Mouse (Mus musculus) MEL (cell line): ENCODE measurements around the gene 1110008P14Rik. TPM values are rescaled to one million over a fixed set of nuclear protein-coding genes. Genes with fewer than 3 reads are reported as not detected.

Experiments used
- DNase-seq: peaks from one replicate; pipeline ENCODE4 v3.0.0; 2011; ENCODE audit warnings: low read depth, low spot score
- H3K27ac ChIP-seq: 2 replicates; pipeline ENCODE4 v1.5.1; 2012; ENCODE audit warnings: low read depth, mild to moderate bottlenecking, control low read depth, low read length, moderate library complexity; ENCODE audit not compliant: control insufficient read depth
- H3K27me3 ChIP-seq, 2 experiments: fragments of 150-350 bp in 1 of 2; sonication (generic) in 1 of 2; 2 replicates each; pipeline ENCODE4 v1.6.1; 2012; ENCODE audit warnings: low read length in 2 of 2, mild to moderate bottlenecking in 2 of 2, improper control_type of control experiment in 1 of 2, moderate library complexity in 1 of 2; ENCODE audit not compliant: insufficient read depth in 2 of 2, control insufficient read depth in 1 of 2
- H3K36me3 ChIP-seq, 2 experiments: 2 replicates each; pipeline ENCODE4 v1.6.1; 2012 to 2014; ENCODE audit warnings: low read length in 2 of 2, improper control_type of control experiment in 1 of 2, inconsistent platforms in 1 of 2, mild to moderate bottlenecking in 1 of 2; ENCODE audit not compliant: insufficient read depth in 2 of 2, control insufficient read depth in 1 of 2
- H3K4me1 ChIP-seq, 2 experiments: fragments of 150-350 bp in 1 of 2; sonication (generic) in 1 of 2; 2 replicates each; pipeline ENCODE4 v1.6.1; 2012; ENCODE audit warnings: low read length in 2 of 2, improper control_type of control experiment in 1 of 2, mild to moderate bottlenecking in 1 of 2; ENCODE audit not compliant: insufficient read depth in 2 of 2, control insufficient read depth in 1 of 2
- H3K4me3 ChIP-seq, 2 experiments: fragments of 150-350 bp in 1 of 2; sonication (generic) in 1 of 2; 2 replicates each; pipeline ENCODE4 v1.5.1; 2012; ENCODE audit warnings: low read depth in 2 of 2, low read length in 2 of 2, mild to moderate bottlenecking in 2 of 2, moderate library complexity in 2 of 2, control low read depth in 1 of 2, improper control_type of control experiment in 1 of 2; ENCODE audit not compliant: control insufficient read depth in 1 of 2, insufficient read depth in 1 of 2
- H3K79me2 ChIP-seq: 2 replicates; pipeline ENCODE4 v1.6.1; 2012; ENCODE audit warnings: mild to moderate bottlenecking, low read length, moderate library complexity; ENCODE audit not compliant: control insufficient read depth, poor library complexity, insufficient read depth
- H3K9ac ChIP-seq: 2 replicates; pipeline ENCODE4 v1.6.1; 2012; ENCODE audit warnings: low read depth, mild to moderate bottlenecking, control low read depth, low read length, moderate library complexity; ENCODE audit not compliant: control insufficient read depth, poor library complexity, severe bottlenecking
- H3K9me3 ChIP-seq: fragments of 150-350 bp; sonication (generic); replicated peaks from 2 replicates; pipeline ENCODE4 v1.6.1; 2012; ENCODE audit warnings: mild to moderate bottlenecking, low read length, improper control_type of control experiment, moderate library complexity; ENCODE audit not compliant: insufficient read depth
- CHD1 ChIP-seq: IDR thresholded peaks from 2 replicates; pipeline ENCODE4 v1.6.1; 2012; ENCODE audit warnings: low read depth, mild to moderate bottlenecking, inconsistent platforms, low read length, improper control_type of control experiment
- CTCF ChIP-seq, 3 experiments: IDR thresholded peaks in 2 of 3; conservative IDR thresholded peaks in 1 of 3; 2 replicates each; pipeline ENCODE4 v1.5.1; 2011 to 2012; ENCODE audit warnings: low read length in 3 of 3, low read depth in 2 of 3, mild to moderate bottlenecking in 2 of 3, improper control_type of control experiment in 1 of 3, inconsistent platforms in 1 of 3, mixed read lengths in 1 of 3, moderate library complexity in 1 of 3; ENCODE audit not compliant: control insufficient read depth in 1 of 3, insufficient read depth in 1 of 3, poor library complexity in 1 of 3, severe bottlenecking in 1 of 3
- E2F4 ChIP-seq: IDR thresholded peaks from 2 replicates; pipeline ENCODE4 v1.6.1; 2011; ENCODE audit warnings: low read depth, low read length, improper control_type of control experiment, borderline replicate concordance
- EP300 ChIP-seq, 2 experiments: IDR thresholded peaks; 2 replicates each; pipeline ENCODE4 v1.6.1; 2011; ENCODE audit warnings: improper control_type of control experiment in 2 of 2, low read length in 2 of 2, low read depth in 1 of 2, mild to moderate bottlenecking in 1 of 2
- GATA1 ChIP-seq: IDR thresholded peaks from 2 replicates; pipeline ENCODE4 v1.6.1; 2011; ENCODE audit warnings: low read depth, low read length, improper control_type of control experiment
- JUND ChIP-seq: IDR thresholded peaks from 2 replicates; pipeline ENCODE4 v1.6.1; 2011; ENCODE audit warnings: low read depth, mild to moderate bottlenecking, improper control_type of control experiment, low read length
- KAT2A ChIP-seq: conservative IDR thresholded peaks from 2 replicates; pipeline ENCODE4 v1.6.1; 2012; ENCODE audit warnings: low read depth, low read length, improper control_type of control experiment, inconsistent platforms
- MXI1 ChIP-seq: IDR thresholded peaks from 2 replicates; pipeline ENCODE4 v1.6.1; 2011; ENCODE audit warnings: mild to moderate bottlenecking, low read depth, low read length, improper control_type of control experiment
- NRF1 ChIP-seq: IDR thresholded peaks from 2 replicates; pipeline ENCODE4 v1.6.1; 2014; ENCODE audit warnings: low read depth, mild to moderate bottlenecking, inconsistent platforms, low read length, improper control_type of control experiment, moderate library complexity; ENCODE audit not compliant: poor library complexity, insufficient read depth, severe bottlenecking
- POLR2AphosphoS2 ChIP-seq: IDR thresholded peaks from 2 replicates; pipeline ENCODE4 v1.6.1; 2011; ENCODE audit warnings: low read length, improper control_type of control experiment
- SMC3 ChIP-seq: IDR thresholded peaks from 2 replicates; pipeline ENCODE4 v1.6.1; 2011; ENCODE audit warnings: low read depth, low read length, improper control_type of control experiment
- TBP ChIP-seq: IDR thresholded peaks from 2 replicates; pipeline ENCODE4 v1.8.0; 2011; ENCODE audit warnings: low read depth, low read length, improper control_type of control experiment
- ZKSCAN1 ChIP-seq: IDR thresholded peaks from 2 replicates; pipeline ENCODE4 v1.6.1; 2012; ENCODE audit warnings: low read depth, mild to moderate bottlenecking, inconsistent platforms, low read length, improper control_type of control experiment, moderate library complexity
- polyA plus RNA-seq, 2 experiments: library from polyadenylated mRNA; stranded (reverse) in 1 of 2; unstranded in 1 of 2; fragments of >175 nt in 1 of 2; fragments of >200 nt in 1 of 2; gene quantifications; 2 replicates each; pipeline versions ENCODE4 v1.2.1 to v1.2.4; 2012; ENCODE audit warnings: low replicate concordance in 2 of 2, low read depth in 1 of 2; ENCODE audit not compliant: insufficient read length in 2 of 2, insufficient read depth in 1 of 2, missing spikeins in 1 of 2
- total RNA-seq: library from RNA; depleted of rRNA; stranded (reverse); fragments of 300-350 nt; gene quantifications from 2 replicates; pipeline ENCODE4 v1.2.3, GENCODE M21; 2012

Gene 1110008P14Rik
- total and polyA plus RNA-seq, 3 experiments: 62.9 to 63.5 TPM; not detected in 1

- no peak overlapping the region for H3K9ac ChIP-seq
- no peaks in the 10 kb centered on the region for H3K36me3 ChIP-seq
- H3K27ac ChIP-seq: no peak overlapping the region
- no peak for DNase-seq
- H3K79me2 ChIP-seq: no peaks in the 10 kb centered on the region
- no peak for TF ChIP-seq EP300 (IDR thresholded peaks at IDR 0.05; ENCODE audit: low read depth in 1 of 2, low read length in 2 of 2)
- no peak for TF ChIP-seq POLR2AphosphoS2
- TF ChIP-seq ZKSCAN1: no peak
- TF ChIP-seq SMC3: no peak
- no peak for TF ChIP-seq TBP
- TF ChIP-seq NRF1: no peak
- TF ChIP-seq GATA1: no peak
- no peak for TF ChIP-seq KAT2A
- TF ChIP-seq CHD1: no peak
- no peaks in the 10 kb centered on the region for H3K4me1 ChIP-seq
- no peaks in the 10 kb centered on the region for H3K27me3 ChIP-seq
- no peaks in the 10 kb centered on the region for H3K9me3 ChIP-seq
- no peak overlapping the region for H3K4me3 ChIP-seq
Measured at GRCm38 (mm10) chr2:32335888-32336287, 45.9 kb downstream of the 1110008P14Rik start.

GRCm38 (mm10) chr2:32332159-32332558 lies 49.6 kb downstream of the 1110008P14Rik start:
- Histone ChIP-seq H3K36me3 (no peaks in the 10 kb centered on the region), H3K4me3 (no peak overlapping the region), H3K4me1 (no peaks in the 10 kb centered on the region), H3K9ac (no peak overlapping the region), H3K27ac (no peak overlapping the region), H3K9me3 (no peaks in the 10 kb centered on the region), H3K79me2 (no peaks in the 10 kb centered on the region), H3K27me3 (no peaks in the 10 kb centered on the region; a peak in 2 of 4 replicates)
- no peak for DNase-seq
- no peak for TF ChIP-seq E2F4
- no peak for TF ChIP-seq JUND

GRCm38 (mm10) chr2:32329531-32329930 lies 52.2 kb downstream of the 1110008P14Rik start:
- no peak for DNase-seq
- no peak overlapping the region for H3K27ac ChIP-seq
- H3K9ac ChIP-seq: no peak overlapping the region
- H3K36me3 ChIP-seq: no peaks in the 10 kb centered on the region
- H3K4me3 ChIP-seq: no peak overlapping the region
- H3K9me3 ChIP-seq: no peaks in the 10 kb centered on the region
- TF ChIP-seq MXI1 (no peak), E2F4 (no peak), CTCF (IDR thresholded peaks at IDR 0.05 in 2 of 3, conservative IDR thresholded peaks at IDR 0.05 in 1 of 3; ENCODE audit: control insufficient read depth in 1 of 3, insufficient read depth in 1 of 3, low read depth in 2 of 3, low read length in 3 of 3, poor library complexity in 1 of 3, severe bottlenecking in 1 of 3) (no peak), GATA1 (no peak)
- no peaks in the 10 kb centered on the region; a peak in 2 of 4 replicates for H3K27me3 ChIP-seq
- H3K79me2 ChIP-seq: no peaks in the 10 kb centered on the region
- no peaks in the 10 kb centered on the region for H3K4me1 ChIP-seq
